15 mouse cellular contexts compared by ENCODE assay signal in genomic region chr3:143147471-143147870, GRCm38 (mm10).
A peak's percentile ranks its signal among the peaks of the same experiment; 100 is the strongest.
DNase-seq lines count a peak whose midpoint lies in the region; ATAC-seq lines count a peak whose summit lies in the region.
"Had no signal": no experiment of that assay in that cellular context is flagged by ENCODE, and none has a peak within 500 bp of the region (broad histone marks: within the 10 kb centered on the region; RNA-seq: fewer than 3 reads in every experiment).

No protein-coding gene starts in this region.

- no peak overlapping the region for H3K9ac ChIP-seq in forebrain, embryonic 12.5 days
- H3K9ac ChIP-seq in forebrain, embryonic 11.5 days (ENCODE audit: low read length): no peak overlapping the region
- H3K9ac ChIP-seq in midbrain, embryonic 12.5 days (replicated peaks): no peak overlapping the region
- no peak overlapping the region for H3K9ac ChIP-seq in midbrain, embryonic 15.5 days
- H3K9ac ChIP-seq: embryonic facial prominence, embryonic 15.5 days; forebrain, embryonic 15.5 days; limb, embryonic 13.5 days; liver, embryonic 15.5 days had no signal

- ATAC-seq in forebrain, embryonic 12.5 days (ENCODE audit: low FRiP score): 0 out of 2 replicates have a peak, but pooled peaks have one; percentile 57
- ATAC-seq in forebrain, embryonic 11.5 days (replicated peaks; ENCODE audit: low FRiP score): no peak
- ATAC-seq in midbrain, embryonic 12.5 days (ENCODE audit: low FRiP score, low read depth): peak; percentile 72; the same call in 1 of the 2 replicates
- no peak for ATAC-seq in midbrain, embryonic 15.5 days (replicated peaks)
- peak; percentile 93 to 95 for ATAC-seq in hematopoietic stem cell, adult 5-6 weeks (replicated peaks in 1 of 2; ENCODE audit: insufficient read depth in 1 of 2, low FRiP score in 2 of 2, low TSS enrichment in 1 of 2, low read depth in 1 of 2, poor library complexity in 2 of 2, severe bottlenecking in 2 of 2)
- ATAC-seq: forebrain, embryonic 15.5 days had no signal

- H3K9me3 ChIP-seq in forebrain, embryonic 12.5 days: no peaks in the 10 kb centered on the region
- no peaks in the 10 kb centered on the region for H3K9me3 ChIP-seq in forebrain, embryonic 11.5 days (ENCODE audit: control insufficient read depth, low read length)
- H3K9me3 ChIP-seq in midbrain, embryonic 12.5 days: no peaks in the 10 kb centered on the region
- H3K9me3 ChIP-seq in midbrain, embryonic 15.5 days: no peaks in the 10 kb centered on the region
- H3K9me3 ChIP-seq: embryonic facial prominence, embryonic 15.5 days; forebrain, embryonic 15.5 days; limb, embryonic 13.5 days; liver, embryonic 15.5 days had no signal

- no peak overlapping the region for H3K4me2 ChIP-seq in forebrain, embryonic 12.5 days
- no peak overlapping the region for H3K4me2 ChIP-seq in forebrain, embryonic 11.5 days (ENCODE audit: low read depth, low read length, severe bottlenecking)
- H3K4me2 ChIP-seq in midbrain, embryonic 12.5 days (replicated peaks): no peak overlapping the region
- no peak overlapping the region for H3K4me2 ChIP-seq in midbrain, embryonic 15.5 days
- H3K4me2 ChIP-seq: embryonic facial prominence, embryonic 15.5 days; forebrain, embryonic 15.5 days; limb, embryonic 13.5 days; liver, embryonic 15.5 days had no signal

- 39% methylated on average over 8 of the region's 8 CpGs for WGBS in forebrain, embryonic 12.5 days
- WGBS in forebrain, embryonic 11.5 days: 55% methylated on average over 8 of the region's 8 CpGs
- 56% methylated on average over 8 of the region's 8 CpGs for WGBS in midbrain, embryonic 12.5 days
- WGBS in midbrain, embryonic 15.5 days: 56% methylated on average over 8 of the region's 8 CpGs

- H3K36me3 ChIP-seq in forebrain, embryonic 12.5 days (replicated peaks): no peaks in the 10 kb centered on the region
- H3K36me3 ChIP-seq in forebrain, embryonic 11.5 days (ENCODE audit: control insufficient read depth, insufficient read depth, low read length): no peaks in the 10 kb centered on the region
- no peaks in the 10 kb centered on the region for H3K36me3 ChIP-seq in midbrain, embryonic 12.5 days
- H3K36me3 ChIP-seq in midbrain, embryonic 15.5 days (replicated peaks): no peaks in the 10 kb centered on the region
- H3K36me3 ChIP-seq: embryonic facial prominence, embryonic 15.5 days; forebrain, embryonic 15.5 days; limb, embryonic 13.5 days; liver, embryonic 15.5 days had no signal

- H3K4me1 ChIP-seq in forebrain, embryonic 12.5 days: no peaks in the 10 kb centered on the region
- H3K4me1 ChIP-seq in forebrain, embryonic 11.5 days (replicated peaks; ENCODE audit: control insufficient read depth, insufficient read depth, low read length): no peaks in the 10 kb centered on the region
- no peaks in the 10 kb centered on the region for H3K4me1 ChIP-seq in midbrain, embryonic 12.5 days
- no peaks in the 10 kb centered on the region for H3K4me1 ChIP-seq in midbrain, embryonic 15.5 days
- H3K4me1 ChIP-seq: forebrain, embryonic 15.5 days; limb, embryonic 13.5 days; liver, embryonic 15.5 days had no signal

- DNase-seq in forebrain, embryonic 11.5 days (ENCODE audit: low spot score): no peak
- DNase-seq in retina, embryonic 14.5 days (ENCODE audit: low spot score): peak; percentile 38
- no peak for DNase-seq in left cerebral cortex, adult 9 months (ENCODE audit: low spot score in 2 of 2)
- DNase-seq in MN1 (ENCODE audit: low spot score): no peak
- DNase-seq: adrenal gland, adult 8-10 months; cerebellum, adult 9-11 months; lung, postnatal 14 days had no signal

- H3K27me3 ChIP-seq in forebrain, embryonic 12.5 days: no peaks in the 10 kb centered on the region
- H3K27me3 ChIP-seq in forebrain, embryonic 11.5 days (ENCODE audit: control insufficient read depth, insufficient read depth, low read length): no peaks in the 10 kb centered on the region
- no peaks in the 10 kb centered on the region for H3K27me3 ChIP-seq in midbrain, embryonic 12.5 days
- no peaks in the 10 kb centered on the region for H3K27me3 ChIP-seq in midbrain, embryonic 15.5 days (replicated peaks)
- H3K27me3 ChIP-seq: embryonic facial prominence, embryonic 15.5 days; forebrain, embryonic 15.5 days; limb, embryonic 13.5 days; liver, embryonic 15.5 days had no signal

- H3K4me3 ChIP-seq in forebrain, embryonic 12.5 days (replicated peaks): no peak overlapping the region
- H3K4me3 ChIP-seq in forebrain, embryonic 11.5 days (ENCODE audit: low read depth, low read length): no peak overlapping the region
- no peak overlapping the region for H3K4me3 ChIP-seq in midbrain, embryonic 12.5 days
- H3K4me3 ChIP-seq in midbrain, embryonic 15.5 days: no peak overlapping the region
- H3K4me3 ChIP-seq: embryonic facial prominence, embryonic 15.5 days; forebrain, embryonic 15.5 days; limb, embryonic 13.5 days; liver, embryonic 15.5 days had no signal

- H3K27ac ChIP-seq in forebrain, embryonic 12.5 days: no peak overlapping the region
- no peak overlapping the region for H3K27ac ChIP-seq in forebrain, embryonic 11.5 days (ENCODE audit: low read depth, low read length)
- H3K27ac ChIP-seq in midbrain, embryonic 12.5 days (replicated peaks): no peak overlapping the region
- no peak overlapping the region for H3K27ac ChIP-seq in midbrain, embryonic 15.5 days
- H3K27ac ChIP-seq: embryonic facial prominence, embryonic 15.5 days; forebrain, embryonic 15.5 days; limb, embryonic 13.5 days; liver, embryonic 15.5 days had no signal

Comparison
In these comparisons a context has a peak if more than half of its experiments do, and no peak if none do; other contexts are left out.
1. ATAC-seq: peak in forebrain, embryonic 12.5 days (single experiment), midbrain, embryonic 12.5 days (single experiment) and hematopoietic stem cell, adult 5-6 weeks (2 of 2); none in forebrain, embryonic 11.5 days (single experiment) and midbrain, embryonic 15.5 days (single experiment).